Mouse (Mus musculus): ENCODE data around the gene Lexm.

GRCm38 (mm10) chr4:106655681-106656080, 38.6 kb upstream of the Lexm start:
- TF ChIP-seq CTCF (IDR thresholded peaks at IDR 0.05; ENCODE audit: insufficient read depth, low read depth, low read length) (no peak), POLR2A (IDR thresholded peaks at IDR 0.05; ENCODE audit: insufficient read depth, low read depth, low read length) (no peak)

Data from olfactory bulb, adult 2 months (tissue).